Mouse (Mus musculus): ENCODE data around the gene Exosc10. TPM values are rescaled to one million over a fixed set of nuclear protein-coding genes. Genes with fewer than 3 reads are reported as not detected.

Gene Exosc10
- polyA plus RNA-seq, 2 experiments = 20.1 to 36.0 TPM

GRCm38 (mm10) chr4:148627246-148627645, 69.0 kb downstream of the Exosc10 start:
- DNase-seq (ENCODE audit: low read depth in 3 of 3, low spot score in 3 of 3) (no peak), ATAC-seq (ENCODE audit: insufficient read depth) (peak; percentile 0; the same call in 1 of the 2 replicates)
- H3K27ac ChIP-seq = no peak overlapping the region; the same call in 1 of the 2 replicates
- 60% methylated on average over 3 of the region's 3 CpGs for WGBS (ENCODE audit: insufficient replicate concordance)
- H3K27me3 ChIP-seq (ENCODE audit: control insufficient read depth, insufficient read depth, low read length) = no peaks in the 10 kb centered on the region
- peak overlapping the region; percentile 100 for H3K9ac ChIP-seq (replicated peaks)
- peaks cover 30% of the 10 kb centered on the region for H3K36me3 ChIP-seq (replicated peaks; ENCODE audit: control insufficient read depth, insufficient read depth, low read depth)
- no peaks in the 10 kb centered on the region for H3K9me3 ChIP-seq (ENCODE audit: control insufficient read depth, low read length)
- TF ChIP-seq CTCF (IDR thresholded peaks at IDR 0.05; ENCODE audit: low read depth) (no peak), EP300 (IDR thresholded peaks at IDR 0.05; ENCODE audit: low read depth) (no peak)
- H3K4me3 ChIP-seq (ENCODE audit: insufficient read depth in 1 of 2, low read depth in 2 of 2, low read length in 2 of 2) = peak overlapping the region in 1 of 2 experiments; percentile 97; a peak in 2 of 4 replicates
- peaks cover 6 to 18% of the 10 kb centered on the region in 2 experiments; a peak in 3 of 4 replicates for H3K4me1 ChIP-seq (replicated peaks; ENCODE audit: control insufficient read depth in 2 of 2, insufficient read depth in 2 of 2, low read length in 1 of 2)
- peak overlapping the region; percentile 97 for H3K4me2 ChIP-seq (ENCODE audit: low read depth)

Other genes with a start within 250 kb of the Exosc10 start
- 6.0 and 6.4 TPM in 2 replicates for gene Ubiad1, start 113.7 kb upstream of the Exosc10 start, polyA plus RNA-seq (2012; rRNA removed)
- 7.3 and 7.9 TPM in 2 replicates for gene Ubiad1, start 113.7 kb upstream of the Exosc10 start, polyA plus RNA-seq (2014; fragmentation: Nextera tagmentation; extraction: Ambion mirVana)
- 6.0 and 6.1 TPM in 2 replicates for gene Mtor, start 109.8 kb upstream of the Exosc10 start, polyA plus RNA-seq (2012; rRNA removed)
- 9.4 and 11.2 TPM in 2 replicates for gene Mtor, start 109.8 kb upstream of the Exosc10 start, polyA plus RNA-seq (2014; fragmentation: Nextera tagmentation; extraction: Ambion mirVana)
- gene Angptl7, start 58.0 kb upstream of the Exosc10 start, polyA plus RNA-seq (2012; rRNA removed) = 0.21 and 0.33 TPM in 2 replicates
- 0.23 and 0.29 TPM in 2 replicates for gene Angptl7, start 58.0 kb upstream of the Exosc10 start, polyA plus RNA-seq (2014; fragmentation: Nextera tagmentation; extraction: Ambion mirVana)
- gene Srm, start 33.1 kb downstream of the Exosc10 start, polyA plus RNA-seq (2012; rRNA removed) = 86.1 and 102 TPM in 2 replicates
- 129 and 147 TPM in 2 replicates for gene Srm, start 33.1 kb downstream of the Exosc10 start, polyA plus RNA-seq (2014; fragmentation: Nextera tagmentation; extraction: Ambion mirVana)
- gene Masp2, start 44.1 kb downstream of the Exosc10 start, polyA plus RNA-seq (2012; rRNA removed) = 20.6 and 29.5 TPM in 2 replicates
- 28.9 and 31.1 TPM in 2 replicates for gene Masp2, start 44.1 kb downstream of the Exosc10 start, polyA plus RNA-seq (2014; fragmentation: Nextera tagmentation; extraction: Ambion mirVana)
- gene Tardbp, start 68.6 kb downstream of the Exosc10 start, polyA plus RNA-seq (2012; rRNA removed) = 247 and 260 TPM in 2 replicates
- 80.3 and 83.0 TPM in 2 replicates for gene Tardbp, start 68.6 kb downstream of the Exosc10 start, polyA plus RNA-seq (2014; fragmentation: Nextera tagmentation; extraction: Ambion mirVana)
- gene Gm572, start 84.9 kb downstream of the Exosc10 start, polyA plus RNA-seq (2012; rRNA removed) = 0.03 TPM in 1 of 2 replicates, not detected in the other
- not detected in 2 replicates for gene Gm572, start 84.9 kb downstream of the Exosc10 start, polyA plus RNA-seq (2014; fragmentation: Nextera tagmentation; extraction: Ambion mirVana)
- gene Casz1, start 246.0 kb downstream of the Exosc10 start, polyA plus RNA-seq (2012; rRNA removed) = 0.39 and 0.43 TPM in 2 replicates
- 0.29 and 0.32 TPM in 2 replicates for gene Casz1, start 246.0 kb downstream of the Exosc10 start, polyA plus RNA-seq (2014; fragmentation: Nextera tagmentation; extraction: Ambion mirVana)

All from liver, embryonic 14.5 days (tissue).